Mouse (Mus musculus): ENCODE results near the gene Atoh8. TPM values are rescaled to one million over a fixed set of nuclear protein-coding genes. Genes with fewer than 3 reads are reported as not detected.

Gene Atoh8
- polyA plus RNA-seq, 1 experiment from 2014 or later: 4.5 TPM

- Histone ChIP-seq H3K4me2 (replicated peaks; ENCODE audit: low read depth) (no peak overlapping the region; the same call in 1 of the 2 replicates), H3K9ac (ENCODE audit: low read depth, low read length) (no peak overlapping the region), H3K4me3 (ENCODE audit: low read depth, low read length) (no peak overlapping the region), H3K27me3 (replicated peaks; ENCODE audit: control insufficient read depth, insufficient read depth, low read length) (no peaks in the 10 kb centered on the region), H3K36me3 (ENCODE audit: control insufficient read depth, insufficient read depth) (no peaks in the 10 kb centered on the region), H3K27ac (ENCODE audit: low read depth, low read length) (no peak overlapping the region), H3K4me1 (replicated peaks; ENCODE audit: control insufficient read depth, insufficient read depth, low read length) (no peaks in the 10 kb centered on the region), H3K9me3 (ENCODE audit: control insufficient read depth) (no peaks in the 10 kb centered on the region)
- no peak for TF ChIP-seq CTCF (IDR thresholded peaks at IDR 0.05; ENCODE audit: low read depth)
- peak; percentile 61 for ATAC-seq
- 34% methylated on average over 19 of the region's 19 CpGs for WGBS
Observed at GRCm38 (mm10) chr6:72162155-72162890, 73.1 kb downstream of the Atoh8 start.

GRCm38 (mm10) chr6:72161751-72162150 is 73.6 kb downstream of the Atoh8 start:
- H3K27me3 ChIP-seq (replicated peaks; ENCODE audit: control insufficient read depth, insufficient read depth, low read length): no peaks in the 10 kb centered on the region
- H3K27ac ChIP-seq (ENCODE audit: low read depth, low read length): no peak overlapping the region
- no peaks in the 10 kb centered on the region for H3K9me3 ChIP-seq (ENCODE audit: control insufficient read depth)
- no peak overlapping the region for H3K9ac ChIP-seq (ENCODE audit: low read depth, low read length)
- WGBS: 61% methylated on average over 5 of the region's 5 CpGs
- ATAC-seq: no peak
- no peak for TF ChIP-seq CTCF (IDR thresholded peaks at IDR 0.05; ENCODE audit: low read depth)
- H3K4me2 ChIP-seq (replicated peaks; ENCODE audit: low read depth): no peak overlapping the region
- H3K36me3 ChIP-seq (ENCODE audit: control insufficient read depth, insufficient read depth): no peaks in the 10 kb centered on the region
- H3K4me3 ChIP-seq (ENCODE audit: low read depth, low read length): no peak overlapping the region
- no peaks in the 10 kb centered on the region for H3K4me1 ChIP-seq (replicated peaks; ENCODE audit: control insufficient read depth, insufficient read depth, low read length)

- H3K27ac ChIP-seq (ENCODE audit: low read depth, low read length): no peak overlapping the region
- H3K27me3 ChIP-seq (replicated peaks; ENCODE audit: control insufficient read depth, insufficient read depth, low read length): no peaks in the 10 kb centered on the region
- H3K9me3 ChIP-seq (ENCODE audit: control insufficient read depth): no peaks in the 10 kb centered on the region
- H3K36me3 ChIP-seq (ENCODE audit: control insufficient read depth, insufficient read depth): no peaks in the 10 kb centered on the region
- H3K4me2 ChIP-seq (replicated peaks; ENCODE audit: low read depth): no peak overlapping the region
- TF ChIP-seq CTCF (IDR thresholded peaks at IDR 0.05; ENCODE audit: low read depth): no peak
- H3K4me1 ChIP-seq (replicated peaks; ENCODE audit: control insufficient read depth, insufficient read depth, low read length): no peaks in the 10 kb centered on the region
- 83% methylated on average over 3 of the region's 3 CpGs for WGBS
- no peak overlapping the region for H3K4me3 ChIP-seq (ENCODE audit: low read depth, low read length)
- H3K9ac ChIP-seq (ENCODE audit: low read depth, low read length): no peak overlapping the region
- no peak for ATAC-seq
Observed at GRCm38 (mm10) chr6:72160991-72161390, 74.4 kb downstream of the Atoh8 start.

- no peaks in the 10 kb centered on the region for H3K36me3 ChIP-seq (ENCODE audit: control insufficient read depth, insufficient read depth)
- no peaks in the 10 kb centered on the region for H3K4me1 ChIP-seq (replicated peaks; ENCODE audit: control insufficient read depth, insufficient read depth, low read length)
- WGBS: 48% methylated on average over 10 of the region's 10 CpGs
- H3K27ac ChIP-seq (ENCODE audit: low read depth, low read length): no peak overlapping the region
- H3K27me3 ChIP-seq (replicated peaks; ENCODE audit: control insufficient read depth, insufficient read depth, low read length): no peaks in the 10 kb centered on the region
- ATAC-seq: no peak
- no peak overlapping the region for H3K9ac ChIP-seq (ENCODE audit: low read depth, low read length)
- no peak overlapping the region for H3K4me3 ChIP-seq (ENCODE audit: low read depth, low read length)
- H3K9me3 ChIP-seq (ENCODE audit: control insufficient read depth): no peaks in the 10 kb centered on the region
- H3K4me2 ChIP-seq (replicated peaks; ENCODE audit: low read depth): no peak overlapping the region
- no peak for TF ChIP-seq CTCF (IDR thresholded peaks at IDR 0.05; ENCODE audit: low read depth)
Observed at GRCm38 (mm10) chr6:72159861-72160395, 75.4 kb downstream of the Atoh8 start.

GRCm38 (mm10) chr6:72158966-72159764 is 76.2 kb downstream of the Atoh8 start:
- Histone ChIP-seq H3K9ac (ENCODE audit: low read depth, low read length) (no peak overlapping the region), H3K27me3 (replicated peaks; ENCODE audit: control insufficient read depth, insufficient read depth, low read length) (no peaks in the 10 kb centered on the region), H3K27ac (ENCODE audit: low read depth, low read length) (no peak overlapping the region), H3K4me2 (replicated peaks; ENCODE audit: low read depth) (no peak overlapping the region), H3K36me3 (ENCODE audit: control insufficient read depth, insufficient read depth) (no peaks in the 10 kb centered on the region), H3K4me1 (replicated peaks; ENCODE audit: control insufficient read depth, insufficient read depth, low read length) (no peaks in the 10 kb centered on the region), H3K4me3 (ENCODE audit: low read depth, low read length) (no peak overlapping the region), H3K9me3 (ENCODE audit: control insufficient read depth) (no peaks in the 10 kb centered on the region)
- TF ChIP-seq CTCF (IDR thresholded peaks at IDR 0.05; ENCODE audit: low read depth): peak; percentile 32
- no peak for ATAC-seq
- WGBS: 84% methylated on average over 8 of the region's 8 CpGs

Other genes starting within 250 kb of the Atoh8 start
- gene St3gal5, start 138.0 kb downstream of the Atoh8 start, polyA plus RNA-seq (2015; fragmentation: Nextera tagmentation; extraction: Ambion mirVana): 68.4 and 69.0 TPM in 2 replicates
- 0.09 and 0.35 TPM in 2 replicates for gene Sftpb, start 69.0 kb upstream of the Atoh8 start, polyA plus RNA-seq (2015; fragmentation: Nextera tagmentation; extraction: Ambion mirVana)
- 16.0 and 17.1 TPM in 2 replicates for gene Usp39, start 109.6 kb upstream of the Atoh8 start, polyA plus RNA-seq (2015; fragmentation: Nextera tagmentation; extraction: Ambion mirVana)
- 16.0 and 20.0 TPM in 2 replicates for gene 0610030E20Rik, start 111.7 kb upstream of the Atoh8 start, polyA plus RNA-seq (2015; fragmentation: Nextera tagmentation; extraction: Ambion mirVana)
- gene Tmem150a, start 119.9 kb upstream of the Atoh8 start, polyA plus RNA-seq (2015; fragmentation: Nextera tagmentation; extraction: Ambion mirVana): 12.4 and 14.2 TPM in 2 replicates
- gene Rnf181, start 131.4 kb upstream of the Atoh8 start, polyA plus RNA-seq (2015; fragmentation: Nextera tagmentation; extraction: Ambion mirVana): 122 and 132 TPM in 2 replicates
- gene Vamp5, start 144.9 kb upstream of the Atoh8 start, polyA plus RNA-seq (2015; fragmentation: Nextera tagmentation; extraction: Ambion mirVana): 14.9 and 16.6 TPM in 2 replicates
- 450 and 453 TPM in 2 replicates for gene Vamp8, start 155.1 kb upstream of the Atoh8 start, polyA plus RNA-seq (2015; fragmentation: Nextera tagmentation; extraction: Ambion mirVana)
- gene Ggcx, start 178.7 kb upstream of the Atoh8 start, polyA plus RNA-seq (2015; fragmentation: Nextera tagmentation; extraction: Ambion mirVana): 6.2 and 6.8 TPM in 2 replicates
- gene Mat2a, start 204.0 kb upstream of the Atoh8 start, polyA plus RNA-seq (2015; fragmentation: Nextera tagmentation; extraction: Ambion mirVana): 120 and 128 TPM in 2 replicates

Measured in intestine, postnatal 0 days (tissue).